Mouse (Mus musculus) cerebellum, adult 11-12 months (tissue): ENCODE results near the gene Pld1.

Experiments
- DNase-seq: peaks from one replicate; pipeline ENCODE4 v3.0.0; 2022

Gene Pld1

DNA sequence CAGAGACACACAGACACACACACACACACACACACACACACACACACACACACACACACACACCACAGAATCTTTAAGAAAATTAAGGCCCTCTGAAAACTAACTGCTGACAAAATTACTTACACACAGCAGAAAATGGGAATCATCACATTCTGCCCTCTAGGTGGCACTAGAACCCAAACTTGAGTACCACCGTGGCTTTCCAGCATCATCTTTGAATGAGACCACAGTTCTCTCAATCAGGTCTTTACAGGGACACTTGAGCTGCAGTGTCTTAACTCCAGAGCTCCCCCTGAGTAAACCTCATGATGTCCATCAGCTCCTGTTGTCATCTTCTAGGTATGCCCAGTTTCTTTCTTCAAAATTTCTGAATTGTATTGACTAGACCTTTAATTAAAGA is 227.1 kb downstream of the Pld1 start:
- peak; percentile 45 for DNase-seq

DNA sequence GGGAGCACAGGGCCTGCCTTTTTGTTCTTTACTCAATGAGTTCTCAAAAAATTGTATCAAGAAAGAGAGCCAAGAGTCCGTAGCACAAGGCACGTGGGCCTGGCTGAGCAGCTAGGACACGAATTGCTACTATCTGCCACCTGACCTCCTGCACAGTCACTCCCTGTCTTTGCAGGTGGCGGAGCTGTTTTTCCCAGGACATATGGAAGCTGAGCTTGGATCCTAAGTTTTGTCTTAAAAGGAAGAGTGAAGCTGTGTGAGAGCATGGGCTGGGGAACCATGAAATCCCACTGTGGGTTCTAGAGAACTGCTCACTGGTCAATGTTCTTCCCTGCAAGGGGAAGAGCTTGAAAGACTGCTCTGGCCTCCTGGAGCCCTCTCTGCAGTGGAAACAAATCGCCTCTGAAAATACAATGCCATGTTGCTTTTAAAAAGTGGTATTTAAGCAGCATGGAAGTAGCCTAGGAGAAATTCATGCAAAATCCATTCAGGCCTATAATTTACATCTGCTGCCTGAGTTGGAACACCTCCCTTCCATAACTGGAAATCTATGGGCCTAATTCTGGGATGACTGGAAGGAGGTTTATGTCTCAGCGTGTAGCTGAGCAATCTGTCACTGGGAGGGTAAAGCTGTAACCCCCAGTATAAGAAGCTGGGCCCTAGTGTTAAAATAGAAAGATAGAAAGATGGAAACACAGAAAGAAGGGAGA is 229.5 kb downstream of the Pld1 start:
- DNase-seq: peak; percentile 44

DNA sequence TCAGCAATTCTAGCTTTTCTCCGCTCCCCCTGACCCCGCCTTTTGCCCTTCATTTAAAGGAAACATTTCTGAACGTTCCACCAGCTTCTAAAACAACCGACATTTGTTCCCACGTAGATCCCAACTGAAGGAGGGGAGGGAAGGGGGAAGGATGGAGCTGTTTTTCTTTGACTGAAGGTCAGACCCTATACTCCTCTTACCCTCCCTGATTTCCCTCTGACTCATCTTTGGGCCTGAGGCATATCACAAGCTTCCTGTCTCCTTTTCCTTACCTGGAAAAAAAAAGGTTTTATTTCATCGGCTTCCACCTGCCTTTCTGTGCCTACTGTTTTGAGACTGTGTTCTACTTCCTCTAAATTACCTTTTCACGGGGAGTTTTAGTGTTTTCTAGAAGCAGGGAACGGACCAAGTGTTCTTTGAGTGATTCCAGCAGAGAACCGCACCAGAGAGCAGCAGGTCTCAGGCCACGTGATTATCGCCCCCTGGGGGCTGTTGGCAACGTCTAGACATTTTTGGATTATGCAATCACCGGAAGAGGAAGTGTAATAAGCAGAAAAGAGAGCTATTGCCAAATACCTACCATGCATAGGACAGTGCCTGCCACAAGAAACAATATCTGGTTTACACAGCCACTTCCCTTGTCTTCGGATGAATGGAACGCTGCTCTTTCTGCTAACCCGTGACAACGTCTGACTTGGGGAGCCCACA is 232.6 kb downstream of the Pld1 start:
- DNase-seq: peak; percentile 88

DNA sequence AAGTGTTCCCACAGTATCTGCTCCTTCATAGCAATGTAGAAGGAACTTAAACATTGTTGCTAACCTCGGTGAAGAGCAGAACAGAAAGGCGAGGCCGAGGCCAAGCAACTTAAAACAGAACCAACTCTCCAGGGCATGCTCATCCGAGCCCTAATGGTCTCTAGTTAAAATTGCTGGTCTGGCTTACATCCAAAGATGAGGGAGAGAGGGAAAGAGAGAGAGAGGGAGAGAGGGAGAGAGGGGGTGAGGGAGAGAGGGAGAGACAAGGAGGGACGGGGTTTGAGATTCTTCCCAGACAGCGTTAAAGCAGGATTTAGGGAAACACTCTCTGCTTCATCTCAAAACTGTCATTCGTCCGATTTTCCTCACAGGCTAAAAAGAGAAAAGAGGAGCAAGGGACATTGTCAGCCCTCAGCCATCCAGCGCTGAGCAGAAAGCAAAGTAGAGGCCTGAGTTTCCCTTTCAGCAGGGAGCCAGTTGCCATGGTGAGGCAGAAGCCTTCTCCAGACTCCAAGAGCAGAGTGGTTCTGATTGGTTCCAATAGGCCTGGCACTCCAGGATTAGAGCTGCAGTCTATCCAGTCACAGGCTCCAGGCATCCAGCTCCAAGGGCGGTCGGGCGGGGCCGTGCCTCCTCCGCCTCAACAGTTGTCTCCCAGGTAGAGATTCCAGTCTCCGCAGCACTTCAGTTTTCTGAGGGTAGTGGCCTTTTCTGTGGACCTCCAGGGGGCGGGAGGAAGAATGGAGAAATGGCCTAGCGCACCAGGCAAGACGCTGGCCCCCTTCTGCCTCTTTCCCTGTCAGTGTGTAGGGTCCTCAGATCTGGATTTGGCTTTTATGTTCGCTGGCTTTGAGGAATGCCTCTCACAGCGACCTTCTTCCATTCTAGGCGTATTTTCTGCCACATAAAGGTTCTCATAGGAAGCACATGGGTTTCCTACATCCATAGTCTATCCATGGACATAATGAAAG is 237.8 kb downstream of the Pld1 start:
- peak; percentile 81 for DNase-seq

DNA sequence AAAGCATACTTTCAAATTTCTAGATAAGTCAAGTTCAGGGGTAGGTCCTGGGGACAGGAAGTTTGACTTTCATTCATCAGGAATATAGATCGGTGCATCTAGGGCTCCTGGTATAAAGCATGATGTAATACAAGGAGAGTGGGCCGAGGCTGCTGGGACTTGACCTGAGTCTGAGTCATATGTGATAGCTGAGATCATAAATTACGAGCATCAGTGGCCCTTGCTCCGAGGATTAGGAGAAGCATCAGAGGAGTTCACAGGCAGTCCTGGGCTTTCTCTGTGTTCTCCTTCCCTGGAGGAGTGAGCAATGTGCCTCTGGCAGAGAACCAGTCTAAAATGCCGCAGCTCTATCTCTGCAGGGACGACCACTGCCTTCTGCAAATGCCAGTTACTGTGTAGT is 239.8 kb downstream of the Pld1 start:
- DNase-seq: no peak
